Mouse (Mus musculus) B cell, adult (primary cell): ENCODE data around the gene Trim12a. TPM values are rescaled to one million over a fixed set of nuclear protein-coding genes. Genes with fewer than 3 reads are reported as not detected.

Experiments
- total RNA-seq: library from RNA; stranded (reverse); gene quantifications from 4 replicates; pipeline ENCODE4 v1.2.4, GENCODE M21; 2023; ENCODE audit not compliant: inconsistent age

The Trim12a gene
- total RNA-seq, result 99.6 to 116 TPM (median 109 TPM) in 4 replicates

GRCm38 (mm10) chr7:104315369-104316080, at the start of gene Trim12a:
Gene Trim12a (minus strand): TSS chr7:104315466.

DNA sequence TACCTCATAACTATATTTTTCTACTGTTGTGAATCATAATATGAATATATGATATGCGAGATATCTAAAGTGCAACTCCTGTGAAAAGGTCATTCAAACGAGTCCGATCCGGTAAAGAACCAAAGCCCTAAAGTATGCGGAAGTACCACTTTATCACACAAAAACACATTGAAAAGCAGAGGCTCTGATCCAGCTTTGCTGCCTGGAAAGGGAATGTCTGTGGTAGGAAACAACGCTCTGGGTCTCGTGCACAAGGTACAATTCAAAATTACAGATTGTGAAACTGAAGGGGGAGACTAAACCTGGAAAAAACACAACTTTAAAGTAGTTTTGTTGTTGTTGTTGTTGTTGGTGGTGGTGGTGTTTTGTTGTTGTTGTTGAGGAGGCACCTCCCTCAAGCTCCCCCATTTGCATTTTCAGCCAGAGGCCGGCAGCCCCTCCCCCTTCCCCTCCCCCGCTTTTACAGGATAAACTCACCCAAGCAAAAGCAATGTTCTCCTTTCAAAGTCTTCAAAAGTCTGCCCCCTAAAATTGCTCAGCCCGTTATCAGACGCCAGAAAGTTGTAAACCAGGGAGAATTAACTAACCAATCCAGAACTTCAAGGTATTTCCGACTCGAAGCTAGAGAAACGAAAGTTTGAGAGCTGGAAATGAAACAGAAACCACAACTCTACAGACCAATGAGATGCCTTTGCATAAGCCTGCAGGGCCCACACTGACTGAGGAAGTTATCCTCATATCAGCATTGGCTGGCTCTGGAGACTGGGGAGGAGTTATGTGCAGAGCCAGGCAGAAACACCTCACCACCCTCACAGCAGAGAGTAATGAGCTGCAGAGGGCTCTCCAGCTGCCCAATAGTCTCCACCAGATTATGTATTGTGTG, 37.7 kb upstream of the Trim12a start, which contains the start of gene Trim12c:
Trim12c (minus strand) TSS at position 646 of the 883 bp plus-strand sequence.

DNA sequence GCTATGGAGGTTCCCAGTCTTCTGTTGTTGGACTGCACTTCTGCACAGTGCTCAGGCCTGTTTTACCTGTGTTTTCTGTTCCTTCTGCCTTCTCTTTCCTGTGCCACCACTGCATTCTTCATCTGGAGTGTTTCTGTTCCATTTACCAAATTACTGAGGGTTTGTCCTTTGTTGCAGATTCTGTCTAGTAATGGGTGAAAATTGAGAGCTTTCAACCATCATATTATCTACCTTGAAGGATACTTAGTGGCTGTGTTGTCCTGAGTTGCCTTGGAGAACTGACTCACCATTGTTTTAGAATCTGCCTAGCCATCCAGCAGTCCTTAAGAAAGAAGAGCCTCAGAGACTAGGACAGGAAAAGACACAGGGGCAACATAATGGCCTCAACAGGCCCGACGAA, 13.9 kb upstream of the Trim12a start, which contains the start of gene Trim34b:
Trim34b (plus strand) TSS at position 301 of the 400 bp plus-strand sequence.

DNA sequence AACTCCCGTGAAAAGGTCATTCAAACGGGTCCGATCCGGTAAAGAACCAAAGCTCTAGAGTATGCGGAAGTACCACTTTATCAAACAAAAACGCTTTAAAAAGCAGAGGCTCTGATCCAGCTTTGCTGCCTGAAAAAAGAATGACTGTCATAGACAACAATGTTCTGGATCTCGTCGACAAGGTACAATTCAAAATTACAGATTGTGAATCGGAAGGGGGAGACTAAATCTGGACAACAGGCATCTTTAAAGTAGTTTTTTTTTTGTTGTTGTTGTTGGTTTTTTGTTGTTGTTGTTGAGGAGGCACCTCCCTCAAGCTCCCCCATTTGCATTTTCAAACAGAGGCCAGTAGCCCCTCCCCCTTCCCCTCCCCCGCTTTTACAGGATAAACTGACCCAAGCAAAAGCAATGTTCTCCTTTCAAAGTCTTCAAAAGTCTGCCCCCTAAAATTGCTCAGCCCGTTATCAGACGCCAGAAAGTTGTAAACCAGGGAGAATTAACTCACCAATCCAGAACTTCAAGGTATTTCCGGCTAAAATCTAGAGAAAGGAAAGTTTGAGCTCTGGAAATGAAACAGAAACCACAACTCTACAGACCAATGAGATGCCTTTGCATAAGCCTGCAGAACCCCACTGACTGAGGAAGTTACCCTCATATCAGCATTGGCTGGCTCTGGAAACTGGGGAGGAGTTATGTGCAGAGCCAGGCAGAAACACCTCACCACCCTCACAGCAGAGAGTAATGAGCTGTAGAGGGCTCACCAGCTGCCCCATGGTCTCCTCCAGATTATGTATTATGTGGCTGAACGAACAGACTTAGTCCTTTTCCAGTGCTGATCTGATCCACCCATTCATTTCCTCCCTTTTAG, 27.5 kb downstream of the Trim12a start, which contains the start of gene Trim5:
Trim5 (minus strand) TSS at position 519 of the 868 bp plus-strand sequence.

Other genes starting within 250 kb of the Trim12a start
- gene Olfr644, start 243.6 kb downstream of the Trim12a start, total RNA-seq, result not detected in 4 replicates
- not detected in 4 replicates for gene Olfr645, start 230.0 kb downstream of the Trim12a start, total RNA-seq
- 0.27 to 0.29 TPM (median 0.27 TPM) in 3 of 4 replicates, not detected in the other for gene Olfr646, start 210.6 kb downstream of the Trim12a start, total RNA-seq
- not detected in 4 replicates for gene Ubqln5, start 185.6 kb downstream of the Trim12a start, total RNA-seq
- gene Olfr643, start 178.1 kb downstream of the Trim12a start, total RNA-seq, result not detected in 4 replicates
- not detected in 4 replicates for gene Ubqln3, start 172.2 kb downstream of the Trim12a start, total RNA-seq
- not detected in 4 replicates for gene Ubqlnl, start 164.9 kb downstream of the Trim12a start, total RNA-seq
- not detected in 4 replicates for gene Olfm5, start 150.6 kb downstream of the Trim12a start, total RNA-seq
- gene Olfr648, start 132.1 kb downstream of the Trim12a start, total RNA-seq, result not detected in 4 replicates
- gene Olfr649, start 119.5 kb downstream of the Trim12a start, total RNA-seq, result not detected in 4 replicates
- gene Trim6, start 96.7 kb downstream of the Trim12a start, total RNA-seq, result 0.33 to 0.90 TPM (median 0.54 TPM) in 4 replicates
- 57.6 to 72.3 TPM (median 61.7 TPM) in 4 replicates for gene Trim34a, start 71.0 kb downstream of the Trim12a start, total RNA-seq
- 23.9 to 32.0 TPM (median 28.3 TPM) in 4 replicates for gene Trim5, start 27.4 kb downstream of the Trim12a start, total RNA-seq
- gene Trim34b, start 14.0 kb upstream of the Trim12a start, total RNA-seq, result 1.8 to 3.7 TPM (median 3.2 TPM) in 4 replicates
- 49.4 to 56.2 TPM (median 54.7 TPM) in 4 replicates for gene Trim12c, start 37.9 kb upstream of the Trim12a start, total RNA-seq
- 24.9 to 30.6 TPM (median 28.9 TPM) in 4 replicates for gene Trim30b, start 54.4 kb upstream of the Trim12a start, total RNA-seq
- gene Trim30c, start 85.4 kb upstream of the Trim12a start, total RNA-seq, result 5.9 to 8.7 TPM (median 6.9 TPM) in 4 replicates
- gene Trim30a, start 149.7 kb upstream of the Trim12a start, total RNA-seq, result 68.2 to 107 TPM (median 83.3 TPM) in 4 replicates
- gene Trim30d, start 192.4 kb upstream of the Trim12a start, total RNA-seq, result 18.8 to 29.2 TPM (median 19.9 TPM) in 4 replicates
- gene Olfr651, start 234.7 kb upstream of the Trim12a start, total RNA-seq, result not detected in 4 replicates
- not detected in 4 replicates for gene Olfr652, start 245.4 kb upstream of the Trim12a start, total RNA-seq